Mouse (Mus musculus) kidney, adult 2 months (tissue): ENCODE data around the gene Wdr48.

Experiments used
- CTCF ChIP-seq: fragments of 200-500 bp; conservative IDR thresholded peaks from 2 replicates; pipeline ENCODE4 v1.5.1; 2011; ENCODE audit warnings: low read depth, mild to moderate bottlenecking, control low read depth, low read length, moderate library complexity, mixed read lengths; ENCODE audit not compliant: insufficient read depth, insufficient read length
- POLR2A ChIP-seq: fragments of 200-500 bp; IDR thresholded peaks from one replicate; pipeline ENCODE4 v1.6.1; 2011; ENCODE audit warnings: low read depth, low read length, control low read depth

- no peak for TF ChIP-seq CTCF
- no peak for TF ChIP-seq POLR2A
These were observed 39.0 kb downstream of the Wdr48 start for GRCm38 (mm10) chr9:119933675-119934074.
